Mouse (Mus musculus) stomach, embryonic 14.5 days (tissue): Measurements from ENCODE around the gene Ranbp9. TPM values are rescaled to one million over a fixed set of nuclear protein-coding genes. Genes with fewer than 3 reads are reported as not detected.
A peak's percentile ranks its signal among the peaks of the same experiment; 100 is the strongest.

Experiments used
- ATAC-seq: fragments of 200-750 bp; cut with Nextera tagmentation; 2 replicates; pipeline ENCODE4 v1.8.0; 2017; ENCODE audit warnings: low read depth, moderate TSS enrichment; ENCODE audit not compliant: insufficient number of reproducible peaks, insufficient read depth, low FRiP score
- H3K27ac ChIP-seq: fragments of 300-500 bp; sonication (generic); 2 replicates; pipeline ENCODE4 v1.5.1; 2014; ENCODE audit warnings: mild to moderate bottlenecking, low read length, moderate library complexity, mixed read lengths
- H3K27me3 ChIP-seq: fragments of 300-500 bp; sonication (generic); 2 replicates; pipeline ENCODE4 v1.6.1; 2014; ENCODE audit warnings: low read length, control low read depth, mixed read lengths; ENCODE audit not compliant: control insufficient read depth, insufficient read depth
- H3K36me3 ChIP-seq: fragments of 300-500 bp; sonication (generic); 2 replicates; pipeline ENCODE4 v1.6.1; 2014; ENCODE audit warnings: mild to moderate bottlenecking, control low read depth, low read length, moderate library complexity, mixed read lengths; ENCODE audit not compliant: control insufficient read depth, insufficient read depth
- H3K4me1 ChIP-seq: fragments of 300-500 bp; sonication (generic); 2 replicates; pipeline ENCODE4 v1.6.1; 2014; ENCODE audit warnings: low read length, control low read depth, mixed read lengths; ENCODE audit not compliant: control insufficient read depth, insufficient read depth
- H3K4me2 ChIP-seq: fragments of 300-500 bp; sonication (generic); replicated peaks from 2 replicates; pipeline ENCODE4 v1.6.1; 2014; ENCODE audit warnings: low read depth, low read length, control low read depth
- H3K4me3 ChIP-seq: fragments of 300-500 bp; sonication (generic); 2 replicates; pipeline ENCODE4 v1.5.1; 2014; ENCODE audit warnings: low read depth, low read length, control low read depth
- H3K9ac ChIP-seq: fragments of 300-500 bp; sonication (generic); replicated peaks from 2 replicates; pipeline ENCODE4 v1.6.1; 2014; ENCODE audit warnings: low read depth, mild to moderate bottlenecking, control low read depth, low read length, moderate library complexity, mixed read lengths
- H3K9me3 ChIP-seq: fragments of 300-500 bp; sonication (generic); 2 replicates; pipeline ENCODE4 v1.6.1; 2016; ENCODE audit warnings: low read depth, low read length, control low read depth; ENCODE audit not compliant: control insufficient read depth
- WGBS: fragments of 180-500 bp; shearing (Covaris S2); extraction: QIAGEN DNeasy Blood & Tissue Kit; methylation state at CpG from one replicate; pipeline ENCODE4 v1.1.7; 2014; 5-methylcytosine and 5-hydroxymethylcytosine counted together
- polyA plus RNA-seq: library from polyadenylated mRNA; unstranded; fragments of >200 nt; fragmentation: Nextera tagmentation; extraction: Ambion mirVana; gene quantifications from 2 replicates; pipeline ENCODE4 v1.2.1, GENCODE M21; 2014

Gene Ranbp9
- polyA plus RNA-seq, 1 experiment from 2014 or later, result 15.5 TPM

DNA sequence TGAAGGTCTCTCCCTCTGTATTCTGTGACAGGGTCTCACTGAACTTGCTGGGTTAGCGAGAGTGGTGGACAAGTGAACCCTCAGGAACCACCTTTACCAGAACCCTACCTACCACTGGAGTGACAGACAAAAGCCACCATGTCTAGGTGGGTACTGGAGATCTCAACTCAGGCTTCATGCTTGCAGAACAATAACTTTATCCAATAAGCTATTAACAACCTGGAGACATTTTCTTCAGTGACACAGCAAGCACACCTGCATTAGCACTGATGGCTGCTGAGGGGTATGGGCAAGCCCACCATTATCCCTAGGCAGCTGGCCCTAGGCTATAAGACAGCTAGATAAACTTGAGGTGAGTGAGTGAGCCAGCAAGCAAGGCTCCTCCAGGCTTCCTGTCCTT, 40.7 kb downstream of the Ranbp9 start:
- Histone ChIP-seq H3K9me3 (no peaks in the 10 kb centered on the region), H3K27me3 (no peaks in the 10 kb centered on the region), H3K4me1 (peaks cover 7% of the 10 kb centered on the region; the same call in 1 of the 2 replicates), H3K36me3 (no peaks in the 10 kb centered on the region), H3K4me3 (no peak overlapping the region), H3K9ac (no peak overlapping the region), H3K4me2 (no peak overlapping the region), H3K27ac (no peak overlapping the region)
- 96% methylated on average over 1 of the region's 1 CpGs for WGBS
- ATAC-seq, result no peak

DNA sequence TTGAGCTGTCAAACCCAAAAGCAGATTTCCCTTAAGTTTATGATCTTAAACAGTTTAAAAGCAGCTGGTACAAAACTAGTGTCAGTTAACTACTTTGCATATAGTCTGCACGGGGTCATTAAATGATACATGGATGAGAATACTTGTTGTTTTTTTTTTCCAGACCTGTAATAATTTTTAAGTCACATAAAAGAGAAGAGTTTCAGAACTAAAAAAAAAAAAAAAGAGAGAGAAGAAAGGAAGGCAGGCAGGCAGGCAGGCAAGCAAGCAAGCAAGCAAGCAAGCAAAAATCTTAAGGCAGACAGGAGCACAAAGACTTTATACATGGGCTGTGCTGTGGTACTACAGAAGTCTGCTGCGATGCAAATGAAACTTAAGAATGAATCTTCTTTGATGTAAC, 47.7 kb downstream of the Ranbp9 start:
- 84% methylated on average over 2 of the region's 2 CpGs for WGBS
- Histone ChIP-seq H3K4me3 (no peak overlapping the region), H3K36me3 (peaks cover 6% of the 10 kb centered on the region; the same call in 1 of the 2 replicates), H3K9me3 (no peaks in the 10 kb centered on the region), H3K4me2 (no peak overlapping the region), H3K4me1 (0 out of 2 replicates have a peak, but pooled peaks cover 3% of the 10 kb centered on the region), H3K9ac (no peak overlapping the region), H3K27ac (no peak overlapping the region), H3K27me3 (no peaks in the 10 kb centered on the region)
- ATAC-seq, result no peak

DNA sequence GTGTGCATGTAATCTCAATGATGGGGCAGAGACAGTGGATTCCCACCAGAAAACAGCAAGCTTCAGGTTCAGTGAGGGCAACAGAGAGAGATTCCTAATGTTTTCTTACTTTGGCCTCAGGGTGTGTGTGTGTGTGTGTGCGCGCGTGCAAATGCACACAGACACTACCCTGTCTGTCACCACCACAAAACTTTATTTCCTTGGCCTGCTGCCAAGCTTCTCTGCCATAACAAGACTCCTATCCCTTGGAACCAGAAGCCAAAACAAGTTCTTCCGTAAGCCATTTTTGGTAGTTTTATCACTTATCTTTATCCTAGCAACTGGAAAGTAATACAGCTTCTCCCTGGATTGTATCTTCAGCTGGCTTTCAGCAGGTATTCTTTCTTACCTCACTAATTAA, 52.6 kb downstream of the Ranbp9 start:
- H3K27ac ChIP-seq, result no peak overlapping the region
- no peak for ATAC-seq
- no peaks in the 10 kb centered on the region for H3K9me3 ChIP-seq
- peaks cover 9% of the 10 kb centered on the region; the same call in 1 of the 2 replicates for H3K36me3 ChIP-seq
- H3K4me3 ChIP-seq, result no peak overlapping the region
- no peaks in the 10 kb centered on the region for H3K27me3 ChIP-seq
- no peaks in the 10 kb centered on the region for H3K4me1 ChIP-seq
- no peak overlapping the region for H3K4me2 ChIP-seq
- WGBS, result 92% methylated on average over 4 of the region's 4 CpGs
- H3K9ac ChIP-seq, result no peak overlapping the region

DNA sequence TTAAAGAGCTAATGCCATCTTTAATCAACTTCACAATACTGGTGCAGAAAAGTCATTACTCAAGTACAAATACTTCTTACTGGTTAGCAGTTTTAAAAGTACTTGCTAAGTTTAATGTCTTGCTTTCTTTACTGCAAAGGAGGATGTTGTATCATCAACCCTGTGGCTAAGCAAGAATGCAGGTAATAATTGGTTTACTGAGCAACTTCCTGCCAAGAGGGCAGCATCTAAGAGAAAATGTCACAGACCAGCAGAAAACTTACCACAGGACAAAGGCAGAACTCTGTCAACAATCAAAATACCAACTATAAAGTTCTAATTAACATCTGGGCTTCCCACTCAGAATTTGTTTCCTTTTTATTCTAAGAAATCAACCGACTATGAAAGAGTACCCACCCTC, 65.8 kb downstream of the Ranbp9 start:
- Histone ChIP-seq H3K27ac (no peak overlapping the region), H3K36me3 (peaks cover 67% of the 10 kb centered on the region), H3K27me3 (no peaks in the 10 kb centered on the region), H3K9ac (no peak overlapping the region), H3K9me3 (no peaks in the 10 kb centered on the region), H3K4me2 (no peak overlapping the region), H3K4me3 (no peak overlapping the region), H3K4me1 (no peaks in the 10 kb centered on the region)
- ATAC-seq, result no peak
- 90% methylated on average over 1 of the region's 1 CpGs for WGBS

DNA sequence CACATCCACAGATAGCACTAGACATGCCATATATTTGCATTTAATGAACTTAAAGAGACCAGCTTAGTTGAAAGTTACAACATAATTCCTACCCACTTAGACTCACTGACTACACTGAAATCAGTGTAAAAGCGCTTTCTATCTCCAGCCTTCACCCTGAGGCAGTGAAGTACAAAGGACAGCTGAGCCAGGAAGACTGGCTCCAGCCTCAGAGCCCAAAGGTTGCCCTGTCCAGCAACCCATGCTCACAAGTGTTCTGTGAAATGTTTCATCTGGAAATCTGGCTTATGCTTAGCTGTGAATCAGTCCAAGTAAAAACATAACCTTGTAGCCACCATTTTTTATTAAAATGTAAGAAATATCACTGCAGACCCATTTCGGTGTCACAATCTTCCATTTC, 67.5 kb downstream of the Ranbp9 start:
- Histone ChIP-seq H3K4me1 (no peaks in the 10 kb centered on the region), H3K4me2 (no peak overlapping the region), H3K27ac (no peak overlapping the region), H3K9ac (no peak overlapping the region), H3K27me3 (no peaks in the 10 kb centered on the region), H3K36me3 (peaks cover 58% of the 10 kb centered on the region), H3K4me3 (no peak overlapping the region), H3K9me3 (no peaks in the 10 kb centered on the region)
- ATAC-seq, result no peak
- WGBS, result 91% methylated on average over 2 of the region's 2 CpGs

DNA sequence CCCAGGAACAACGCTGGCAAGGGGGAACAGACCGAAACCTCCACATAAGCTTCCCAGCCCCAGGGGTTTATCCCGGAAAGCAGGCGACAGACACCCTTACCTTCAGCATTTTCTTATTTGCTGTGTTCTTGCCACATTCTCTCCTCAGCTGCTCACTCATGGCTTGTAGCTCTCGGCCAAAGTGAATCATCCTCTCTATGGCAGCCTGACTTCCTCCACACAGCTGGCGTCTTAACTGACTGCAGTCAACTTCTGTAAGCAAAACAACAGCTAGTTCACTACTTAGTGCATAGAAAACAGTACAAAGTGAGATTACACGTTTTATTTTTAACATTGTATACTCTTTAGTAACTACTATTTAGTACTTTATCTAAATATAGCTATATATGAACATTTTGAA, 68.8 kb downstream of the Ranbp9 start:
- Histone ChIP-seq H3K9ac (no peak overlapping the region), H3K9me3 (no peaks in the 10 kb centered on the region), H3K36me3 (peaks cover 58% of the 10 kb centered on the region), H3K4me1 (no peaks in the 10 kb centered on the region), H3K27me3 (no peaks in the 10 kb centered on the region), H3K27ac (no peak overlapping the region), H3K4me3 (no peak overlapping the region), H3K4me2 (no peak overlapping the region)
- ATAC-seq, result no peak
- 89% methylated on average over 7 of the region's 7 CpGs for WGBS

DNA sequence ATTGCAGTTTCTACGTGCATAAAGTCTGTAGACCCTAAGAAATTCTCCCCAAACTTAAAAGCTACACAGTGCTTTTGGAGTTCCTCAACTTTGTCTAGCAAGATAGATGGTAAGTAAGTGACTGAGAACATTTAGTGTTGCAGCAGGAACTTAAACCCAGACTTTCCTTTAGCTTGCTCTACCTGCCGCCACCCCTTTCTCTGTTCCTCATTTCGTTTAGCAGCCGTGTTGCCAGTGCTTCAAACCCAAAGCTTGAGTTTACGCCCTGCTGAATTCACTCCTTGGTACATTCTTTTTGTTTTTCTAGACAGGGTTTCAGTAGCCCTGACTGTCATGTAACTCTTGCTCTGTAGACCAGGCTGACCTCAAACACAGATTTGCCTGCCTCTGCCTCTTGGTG, 81.5 kb downstream of the Ranbp9 start:
- peak overlapping the region; percentile 79; the same call in 1 of the 2 replicates for H3K4me3 ChIP-seq
- H3K27me3 ChIP-seq, result no peaks in the 10 kb centered on the region
- peaks cover 25% of the 10 kb centered on the region for H3K36me3 ChIP-seq
- 89% methylated on average over 5 of the region's 5 CpGs for WGBS
- ATAC-seq, result no peak
- peaks cover 3% of the 10 kb centered on the region; the same call in 1 of the 2 replicates for H3K4me1 ChIP-seq
- H3K9ac ChIP-seq, result no peak overlapping the region
- H3K27ac ChIP-seq, result no peak overlapping the region
- no peaks in the 10 kb centered on the region for H3K9me3 ChIP-seq
- peak overlapping the region; percentile 46 for H3K4me2 ChIP-seq

DNA sequence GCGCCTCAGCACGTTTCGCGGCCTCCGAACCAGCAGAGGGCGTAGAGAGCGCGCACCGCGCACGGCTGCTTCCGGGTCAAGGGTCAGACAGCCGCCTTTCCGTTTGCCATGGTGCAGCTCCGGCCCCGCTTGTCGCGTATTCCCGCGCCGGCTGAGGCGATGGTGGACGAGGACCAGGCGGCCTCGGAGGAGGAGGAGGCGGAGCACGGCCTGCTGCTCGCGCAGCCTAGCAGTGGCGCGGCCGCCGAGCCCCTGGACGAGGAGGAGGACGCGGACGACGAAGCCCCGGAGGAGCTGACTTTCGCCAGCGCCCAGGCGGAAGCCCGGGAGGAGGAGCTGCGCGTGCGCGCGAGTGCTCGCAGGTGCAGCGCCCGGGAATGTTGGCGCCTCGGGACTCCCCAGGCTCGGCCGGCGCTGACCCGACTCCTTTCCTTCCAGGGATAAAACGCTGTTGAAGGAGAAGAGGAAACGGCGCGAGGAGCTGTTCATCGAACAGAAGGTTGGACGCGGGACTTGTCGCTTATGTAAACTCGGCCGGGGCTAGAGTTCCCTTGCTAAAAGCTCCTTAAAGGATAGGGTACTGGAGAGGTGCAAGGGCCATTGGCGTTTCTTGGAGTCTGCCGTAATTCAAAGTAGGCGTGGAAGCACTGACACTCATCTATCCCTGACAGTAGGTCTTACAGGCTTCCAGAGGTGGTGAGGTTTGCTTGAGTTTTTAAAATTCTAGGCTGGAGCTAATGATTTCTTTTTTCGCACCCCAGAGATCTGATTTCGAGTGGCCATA, 82.6 kb downstream of the Ranbp9 start, which contains the start of gene Nol7:
Nol7 (plus strand) TSS at position 94 of the 784 bp plus-strand sequence.
- H3K4me2 ChIP-seq, result peak within 1 kb of the TSS; percentile 46
- peak; percentile 89 for ATAC-seq
- H3K4me1 ChIP-seq, result peaks cover 3% of the 10 kb centered on the region; the same call in 1 of the 2 replicates
- 1% methylated on average over 72 of the region's 72 CpGs for WGBS
- peak within 1 kb of the TSS; percentile 77 for H3K9ac ChIP-seq
- peak within 1 kb of the TSS; percentile 79 for H3K4me3 ChIP-seq
- H3K36me3 ChIP-seq, result peaks cover 24% of the 10 kb centered on the region
- no peaks in the 10 kb centered on the region for H3K27me3 ChIP-seq
- no peaks in the 10 kb centered on the region for H3K9me3 ChIP-seq
- peak within 1 kb of the TSS; percentile 94 for H3K27ac ChIP-seq
